Mouse (Mus musculus): ENCODE results near the gene Kcnh5. TPM values are rescaled to one million over a fixed set of nuclear protein-coding genes. Genes with fewer than 3 reads are reported as not detected.

Gene Kcnh5
- not detected for polyA plus RNA-seq (2014; fragmentation: Illumina TruSeq; extraction: RNeasy Lipid Tissue Mini Kit (QIAGEN cat#74804); ENCODE audit: low read depth, low replicate concordance)

GRCm38 (mm10) chr12:75176691-75177645 lies at the start of gene Kcnh5:
TSS of gene Kcnh5 (minus strand) at chr12:75177332.

Other genes with a start within 250 kb of the Kcnh5 start
- 39.8 TPM for gene Rhoj, start 131.0 kb upstream of the Kcnh5 start, polyA plus RNA-seq (2014; fragmentation: Illumina TruSeq; extraction: RNeasy Lipid Tissue Mini Kit (QIAGEN cat#74804); ENCODE audit: low read depth, low replicate concordance)
- gene Gphb5, start 239.4 kb upstream of the Kcnh5 start, polyA plus RNA-seq (2014; fragmentation: Illumina TruSeq; extraction: RNeasy Lipid Tissue Mini Kit (QIAGEN cat#74804); ENCODE audit: low read depth, low replicate concordance), result not detected

All from sigmoid colon, adult 10 weeks (tissue).